Mouse (Mus musculus): Measurements from ENCODE around the gene Efna4.

Efna4 gene

DNA sequence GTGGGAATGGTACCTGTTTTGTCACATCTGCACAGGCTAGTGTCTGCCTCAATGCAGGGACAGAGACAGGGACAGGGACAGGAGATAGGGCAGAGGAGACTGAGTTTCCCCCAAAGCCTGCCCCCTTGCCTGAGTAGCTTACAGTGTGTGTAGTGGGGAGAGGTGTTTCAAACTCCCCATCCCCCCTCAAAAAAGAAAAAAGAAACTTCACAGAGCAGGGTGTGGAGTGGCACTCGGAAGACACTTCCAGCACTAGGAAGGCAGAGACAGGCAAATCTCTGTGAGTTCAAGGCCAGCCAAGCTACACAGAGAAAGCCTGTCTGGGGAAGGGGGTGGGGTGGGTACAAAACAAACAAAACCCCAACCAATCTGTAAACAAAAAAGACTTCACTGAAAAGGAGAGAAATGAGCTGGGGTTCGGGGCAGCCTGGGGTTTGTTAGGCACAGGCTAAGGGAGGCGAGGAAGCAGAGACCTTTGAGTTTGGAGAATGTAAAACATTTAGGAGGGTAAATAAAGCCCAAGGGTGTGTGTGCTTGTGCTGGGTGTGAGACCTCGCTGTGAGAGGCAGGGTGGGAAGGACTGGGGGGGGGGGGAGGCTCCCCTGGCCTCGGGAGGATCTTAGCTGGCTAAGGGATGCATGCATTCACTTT lies 35.9 kb upstream of the Efna4 start:
- no peak for TF ChIP-seq GATA4 (IDR thresholded peaks at IDR 0.05; ENCODE audit: insufficient replicate concordance, low read length)

DNA sequence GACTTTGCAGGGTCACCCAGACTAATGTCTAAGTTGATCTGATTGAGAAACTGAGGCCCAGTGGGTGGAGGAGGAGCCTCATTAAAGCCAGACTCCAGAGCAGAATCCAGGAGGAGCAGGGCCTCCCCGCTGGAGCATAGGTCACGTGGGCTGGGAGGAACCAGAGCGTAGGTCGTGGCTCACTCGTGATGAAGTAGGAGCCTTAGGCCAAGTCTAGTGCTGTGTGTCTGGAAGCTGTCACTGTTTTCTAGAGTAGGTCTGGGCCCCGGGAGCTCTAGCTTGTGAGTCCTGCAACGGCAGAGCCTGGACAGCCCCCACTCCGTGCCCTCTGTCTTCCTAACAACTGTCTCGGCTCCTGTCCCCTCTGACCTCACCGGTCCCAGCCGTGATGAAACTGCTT lies 29.5 kb upstream of the Efna4 start:
- TF ChIP-seq GATA4 (IDR thresholded peaks at IDR 0.05; ENCODE audit: insufficient replicate concordance, low read length) = no peak

DNA sequence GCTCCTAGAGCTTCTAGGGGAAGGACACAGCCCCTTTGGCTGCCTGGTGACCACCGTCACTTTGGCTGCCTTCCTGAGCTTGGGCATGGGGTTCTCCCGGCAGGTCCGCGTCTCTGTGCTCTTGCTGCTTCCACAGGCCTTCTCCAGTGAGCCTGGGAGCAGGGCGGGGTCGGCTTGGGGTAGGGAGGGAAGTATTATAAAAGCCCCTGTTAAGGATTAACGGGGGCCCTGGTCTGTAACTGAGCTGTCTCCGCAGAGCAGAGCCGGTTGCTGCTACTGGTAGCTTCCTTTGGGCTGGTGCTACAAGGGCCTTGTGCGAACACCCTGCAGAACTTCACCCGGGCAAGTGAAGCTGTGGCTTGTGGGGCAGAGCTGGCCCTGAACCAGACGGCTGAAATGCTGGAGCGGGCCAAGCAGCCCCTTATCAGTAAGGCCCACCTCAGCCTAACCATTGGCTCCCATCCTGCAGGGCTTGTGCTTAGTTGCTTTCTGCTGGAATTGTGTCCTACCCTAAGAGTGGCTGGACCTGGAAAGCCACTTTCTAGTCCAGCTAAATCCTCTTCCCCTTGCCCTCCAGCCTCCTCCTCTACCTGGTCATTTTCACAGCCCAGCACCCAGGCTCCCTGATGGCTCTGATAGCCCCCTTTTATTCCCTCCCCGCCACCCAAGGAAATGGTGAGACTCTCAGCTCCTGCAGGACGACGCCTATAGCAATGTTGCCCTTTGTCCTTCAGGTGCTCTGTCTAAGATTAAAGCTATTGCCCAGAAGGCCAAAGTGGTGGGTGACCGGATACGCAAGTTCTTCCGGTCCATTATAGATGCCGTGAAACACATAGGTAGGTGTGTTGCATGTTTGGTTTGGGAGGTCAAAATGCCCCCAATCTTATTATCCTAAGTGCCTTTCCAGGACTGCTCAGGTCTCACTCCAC lies 27.9 kb upstream of the Efna4 start:
- no peak for TF ChIP-seq GATA4 (IDR thresholded peaks at IDR 0.05; ENCODE audit: insufficient replicate concordance, low read length)

DNA sequence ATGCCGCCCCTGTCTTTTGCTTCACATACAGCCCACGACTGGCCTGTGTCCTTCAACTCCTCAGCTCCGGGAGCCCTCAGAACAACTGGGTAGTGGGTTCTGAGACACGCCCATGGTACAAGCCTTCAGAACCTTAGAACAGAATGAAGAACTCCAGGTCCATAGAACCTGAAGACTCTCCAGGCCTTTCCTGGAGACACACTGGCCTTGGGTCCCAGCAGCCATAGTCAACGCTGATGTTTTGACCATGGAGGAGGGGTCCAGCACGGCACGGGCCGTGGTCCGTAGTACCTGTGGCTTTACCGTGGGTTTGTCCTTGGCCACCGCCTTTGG lies 27.3 kb upstream of the Efna4 start, which contains the start of gene Dcst1:
TSS of gene Dcst1 (minus strand) at position 101 of the 333 bp plus-strand sequence.
- no peak for TF ChIP-seq GATA4 (IDR thresholded peaks at IDR 0.05; ENCODE audit: insufficient replicate concordance, low read length)

DNA sequence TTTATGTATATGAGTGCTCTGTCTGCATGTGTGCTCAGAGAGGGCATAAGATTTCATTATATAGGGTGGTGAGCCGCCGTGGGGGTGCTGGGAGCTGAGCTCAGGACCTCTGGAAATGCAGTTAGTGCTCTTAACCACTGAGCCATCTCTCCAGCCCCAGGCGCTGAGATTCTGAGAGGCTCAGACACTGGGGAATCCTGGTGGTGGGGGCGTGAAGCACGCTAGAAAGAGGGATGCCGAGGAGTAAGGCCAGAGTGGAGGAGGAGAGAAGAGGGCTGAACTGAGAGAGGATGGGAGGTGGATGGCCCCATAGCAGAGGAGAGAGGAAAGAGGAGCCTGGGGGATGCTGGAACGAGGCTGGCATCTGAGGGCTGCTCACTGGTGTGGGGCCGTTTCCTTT lies 26.8 kb upstream of the Efna4 start:
- TF ChIP-seq GATA4 (IDR thresholded peaks at IDR 0.05; ENCODE audit: insufficient replicate concordance, low read length) = no peak

DNA sequence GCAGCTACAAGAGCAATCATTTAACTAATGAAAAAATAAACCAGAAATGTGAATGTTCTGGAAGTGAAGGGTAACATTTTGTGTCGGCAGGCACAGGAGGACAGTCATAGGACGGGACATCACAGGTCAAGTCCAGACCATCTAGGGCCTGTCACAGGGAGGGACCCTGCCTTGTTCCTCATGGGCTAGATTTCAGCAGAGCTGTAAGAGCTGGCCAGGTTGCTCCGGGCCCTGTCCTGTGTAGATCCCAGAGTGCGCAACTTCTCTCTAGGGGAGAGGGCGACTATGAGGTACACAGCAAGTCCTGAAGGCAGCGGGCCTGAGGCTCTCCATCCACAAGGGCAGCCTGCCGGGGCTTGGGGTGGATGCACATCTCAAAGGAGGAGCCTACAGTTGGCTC lies 23.8 kb upstream of the Efna4 start, which contains the start of gene Dcst2:
TSS of gene Dcst2 (plus strand) at position 301 of the 400 bp plus-strand sequence.
- TF ChIP-seq GATA4 (IDR thresholded peaks at IDR 0.05; ENCODE audit: insufficient replicate concordance, low read length) = no peak

DNA sequence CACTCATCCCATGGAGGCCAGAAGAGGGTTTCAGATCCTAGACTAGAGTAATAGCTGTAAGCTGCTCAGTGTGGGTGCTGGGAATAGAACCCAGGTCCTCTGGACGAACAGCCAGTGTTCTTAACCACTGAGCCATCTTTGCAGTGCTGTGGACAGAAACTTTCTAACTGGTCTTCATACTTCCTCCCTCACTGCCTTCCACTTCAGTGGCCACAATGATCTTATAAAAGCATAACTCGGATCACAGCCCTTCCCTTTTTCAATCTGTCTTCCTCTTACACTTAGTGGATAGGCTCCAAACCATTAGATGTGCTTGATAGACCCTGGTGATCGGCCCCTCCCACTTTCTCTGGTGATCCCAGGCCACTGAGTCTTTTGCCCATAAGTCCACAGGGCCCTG lies 22.4 kb upstream of the Efna4 start:
- no peak for TF ChIP-seq GATA4 (IDR thresholded peaks at IDR 0.05; ENCODE audit: insufficient replicate concordance, low read length)

DNA sequence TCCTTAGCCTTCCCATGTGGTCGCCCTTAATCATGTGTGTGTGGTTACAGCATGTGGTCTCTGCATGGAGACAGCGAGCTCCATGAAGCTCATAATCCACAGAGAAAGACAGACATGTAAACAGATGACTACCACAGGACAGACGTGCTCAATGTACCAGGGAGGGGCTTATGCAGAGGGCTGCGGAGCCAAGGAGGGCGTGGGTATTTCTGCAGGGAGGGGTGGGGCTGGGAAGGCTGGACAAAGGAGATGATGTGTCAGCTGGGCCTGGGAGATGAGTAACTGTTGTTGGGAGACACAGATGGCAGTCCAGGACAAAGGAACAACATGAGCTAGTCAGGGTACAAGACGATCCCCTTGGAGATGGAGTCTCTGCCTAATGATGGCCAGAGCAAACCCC lies 21.8 kb upstream of the Efna4 start:
- TF ChIP-seq GATA4 (IDR thresholded peaks at IDR 0.05; ENCODE audit: insufficient replicate concordance, low read length) = no peak

DNA sequence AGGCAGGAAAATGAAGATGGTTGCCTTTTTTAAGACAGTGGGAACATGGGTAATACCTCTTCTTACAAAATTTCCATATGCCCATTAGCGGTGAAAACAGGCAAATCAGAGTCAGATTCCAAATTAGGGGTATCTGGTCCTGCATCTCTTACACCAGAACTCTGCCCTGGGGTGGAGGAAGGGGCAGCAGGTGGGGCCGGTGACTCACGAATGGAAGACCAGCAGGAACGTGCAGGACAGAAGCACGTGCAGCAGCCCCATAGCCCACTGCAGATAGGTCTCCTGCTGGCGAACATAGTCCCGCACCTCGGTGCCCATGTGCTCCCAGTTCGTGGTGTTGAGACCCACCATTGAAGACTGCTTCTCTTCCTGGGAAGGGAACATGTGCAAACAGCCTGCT lies 18.2 kb upstream of the Efna4 start:
- no peak for TF ChIP-seq GATA4 (IDR thresholded peaks at IDR 0.05; ENCODE audit: insufficient replicate concordance, low read length)

DNA sequence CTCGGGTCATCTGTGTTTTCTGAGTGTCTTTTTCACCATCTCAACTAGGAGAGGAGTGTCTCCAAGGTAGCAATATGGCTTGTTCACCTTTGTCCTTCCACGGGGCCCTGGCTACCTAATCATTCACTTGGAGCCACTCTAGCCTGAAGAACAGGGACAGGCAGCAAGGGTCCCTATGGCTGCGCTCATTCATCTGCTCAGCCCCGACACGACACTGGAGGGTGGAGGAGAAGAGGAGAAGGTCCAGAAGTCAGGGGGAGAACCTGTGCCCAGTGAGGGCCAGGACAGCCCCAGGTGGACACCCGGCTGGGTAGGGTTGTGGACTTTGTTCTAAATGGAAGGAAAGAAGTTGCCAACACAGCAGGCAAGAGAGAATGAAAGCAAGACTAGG lies 17.7 kb upstream of the Efna4 start:
- TF ChIP-seq GATA4 (IDR thresholded peaks at IDR 0.05; ENCODE audit: insufficient replicate concordance, low read length) = no peak

DNA sequence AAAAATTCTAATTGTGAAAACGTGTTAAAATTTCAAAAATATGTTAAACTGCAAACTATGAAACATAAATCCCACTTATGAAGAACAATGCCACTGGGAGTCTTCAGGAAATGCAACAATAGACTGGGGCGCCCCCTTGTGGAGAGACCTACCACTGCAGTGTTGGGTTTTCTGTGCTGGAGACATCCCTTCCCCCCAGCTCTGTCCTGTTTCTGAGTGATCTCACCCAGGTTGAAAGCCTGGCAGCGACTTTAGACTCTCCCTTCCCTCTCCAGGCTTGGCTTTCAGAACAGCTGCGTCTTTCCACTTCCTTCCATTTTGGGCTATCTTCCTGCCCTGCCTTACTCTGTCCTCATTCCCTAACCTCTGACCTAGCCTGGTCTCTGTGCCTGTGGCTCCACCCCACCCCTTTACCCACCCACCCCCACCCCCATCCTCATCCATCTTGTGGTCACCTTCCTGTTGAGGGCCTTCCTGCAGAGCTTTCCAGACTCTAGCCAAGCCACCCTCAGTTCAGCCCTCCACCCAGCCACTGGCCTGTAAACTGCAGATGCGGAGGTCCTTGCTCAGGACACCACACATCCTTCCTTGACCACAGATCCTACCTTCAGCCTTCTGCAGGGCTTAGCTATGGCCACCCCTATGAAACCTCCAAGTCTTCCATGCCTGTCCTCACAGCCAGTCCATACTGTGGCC lies 17.1 kb upstream of the Efna4 start:
- TF ChIP-seq GATA4 (IDR thresholded peaks at IDR 0.05; ENCODE audit: insufficient replicate concordance, low read length) = no peak

DNA sequence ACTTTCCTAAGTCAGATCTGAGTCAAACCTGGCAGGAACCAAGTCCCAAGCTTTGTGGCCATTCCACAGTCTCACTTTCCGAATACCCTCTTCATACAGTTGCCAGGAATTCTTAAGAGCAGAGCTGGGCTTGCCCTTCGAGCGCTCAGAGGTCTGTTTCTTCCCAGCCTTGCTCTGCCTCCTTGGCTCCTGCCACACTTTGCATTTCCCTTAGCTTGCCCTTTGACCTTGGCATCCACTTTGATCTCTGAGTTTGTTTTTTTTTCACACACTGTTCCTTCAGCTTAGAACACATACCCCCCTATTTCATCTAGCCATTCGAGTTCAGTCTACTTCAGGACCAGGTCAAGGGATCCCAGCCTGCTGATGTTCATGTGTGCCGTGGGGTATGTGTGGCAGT lies 13.4 kb upstream of the Efna4 start:
- no peak for TF ChIP-seq GATA4 (IDR thresholded peaks at IDR 0.05; ENCODE audit: insufficient replicate concordance, low read length)

DNA sequence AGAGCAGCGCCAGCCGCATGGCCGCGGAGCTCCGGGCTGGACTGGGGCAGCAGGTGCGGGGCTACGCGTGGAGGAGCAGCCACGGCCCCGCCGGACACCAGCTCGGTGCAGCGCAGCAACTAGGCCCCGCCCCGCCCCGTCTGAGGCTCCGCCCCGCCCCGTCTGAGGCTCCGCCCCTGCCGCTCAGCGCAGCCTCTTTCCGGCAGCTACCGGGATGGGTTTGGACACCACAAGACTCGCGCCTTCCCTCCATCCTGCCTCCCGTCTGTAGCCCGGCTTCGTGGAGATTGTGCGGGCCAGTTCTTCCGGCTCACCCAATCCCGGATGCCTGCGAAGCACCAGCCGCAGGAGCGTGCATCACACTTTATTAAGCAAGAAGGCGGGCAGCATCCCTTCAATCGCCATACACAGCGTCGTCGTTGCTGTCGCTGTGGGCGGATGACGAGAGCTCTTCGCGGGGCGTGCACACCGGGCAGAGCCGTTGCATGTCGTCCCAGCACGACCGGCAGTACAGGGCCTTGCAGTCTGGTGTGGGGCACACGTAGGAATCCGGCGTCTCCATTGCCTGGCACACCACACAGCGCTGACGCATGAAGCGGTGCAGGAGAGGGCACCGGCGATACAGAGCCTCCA lies 12.2 kb upstream of the Efna4 start, which contains the start of gene Adam15:
TSS of gene Adam15 (minus strand) at position 128 of the 633 bp plus-strand sequence.
- TF ChIP-seq GATA4 (IDR thresholded peaks at IDR 0.05; ENCODE audit: insufficient replicate concordance, low read length) = no peak

DNA sequence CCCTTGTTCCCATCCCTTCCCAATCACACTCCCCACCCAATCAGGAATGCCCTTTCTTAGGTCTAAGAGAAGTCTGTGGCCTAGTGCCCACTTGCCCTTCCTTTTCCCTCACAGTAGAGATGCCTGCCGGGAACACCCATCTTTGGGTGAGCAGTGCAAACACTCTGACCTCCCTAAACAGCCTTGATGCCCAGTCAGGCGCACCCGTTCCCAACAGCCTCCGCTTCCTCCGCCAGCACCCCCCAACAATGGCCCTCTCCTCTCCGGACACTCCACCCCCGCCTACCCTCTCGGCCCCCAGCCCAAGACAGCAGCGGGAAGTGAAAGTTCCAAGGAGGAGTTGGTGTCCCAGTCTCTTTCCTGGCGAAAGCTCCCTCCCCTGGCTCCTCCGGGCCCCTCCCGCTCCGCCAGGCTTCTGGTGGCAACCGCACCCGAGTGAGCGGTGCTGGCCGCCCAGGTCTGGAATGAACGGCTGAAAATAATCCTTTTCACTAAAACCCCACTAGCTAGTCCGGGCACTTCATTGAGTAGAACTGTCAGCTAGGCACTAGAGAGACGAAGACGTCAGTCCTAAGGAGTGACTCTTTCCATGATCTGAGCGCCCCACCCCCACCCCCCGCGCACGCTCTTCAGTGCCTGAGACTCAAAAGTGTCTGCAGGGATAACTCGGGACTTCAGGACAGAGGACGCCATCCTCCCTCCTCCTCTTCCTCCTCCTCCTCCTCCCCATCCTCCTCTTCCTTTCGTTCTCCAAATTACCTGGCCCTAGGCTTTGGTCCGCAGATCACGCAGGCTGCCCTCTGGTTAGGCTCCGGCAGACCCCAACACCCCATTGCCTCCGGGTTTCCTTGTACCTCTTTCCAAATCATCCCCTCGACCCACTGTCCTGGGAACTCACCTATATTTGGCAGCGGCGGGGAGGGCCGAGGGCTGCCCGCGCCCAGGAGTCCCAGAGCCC lies 11.4 kb upstream of the Efna4 start:
- TF ChIP-seq GATA4 (IDR thresholded peaks at IDR 0.05; ENCODE audit: insufficient replicate concordance, low read length) = no peak
